Mouse (Mus musculus): ENCODE results near the gene Slc6a20b. TPM values are rescaled to one million over a fixed set of nuclear protein-coding genes. Genes with fewer than 3 reads are reported as not detected.

Gene Slc6a20b
- polyA plus RNA-seq, 1 experiment from 2014 or later, result 0.10 TPM

DNA sequence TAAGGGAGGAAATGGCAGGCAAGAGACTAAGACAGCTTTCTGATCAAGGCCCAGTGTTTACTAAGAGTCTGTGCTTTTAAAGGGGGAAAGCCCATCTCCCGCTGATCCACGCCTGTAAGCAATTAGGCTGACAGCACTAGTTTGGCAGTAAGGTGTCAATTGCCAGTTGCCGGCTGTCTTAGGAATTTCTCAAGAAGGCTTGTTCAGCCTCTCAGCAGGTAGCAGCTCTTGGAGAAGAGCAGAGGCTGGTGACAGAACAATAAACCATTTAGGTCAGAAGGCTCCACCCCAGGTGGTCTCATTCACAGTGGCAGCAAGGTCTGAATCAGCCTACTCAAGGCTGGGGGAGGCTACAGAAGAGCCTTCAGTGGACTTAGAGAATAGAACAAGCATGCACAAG is 77.8 kb downstream of the Slc6a20b start:
- H3K27ac ChIP-seq, result no peak overlapping the region
- H3K9me3 ChIP-seq (replicated peaks), result no peaks in the 10 kb centered on the region
- no peaks in the 10 kb centered on the region for H3K27me3 ChIP-seq (replicated peaks)
- H3K4me3 ChIP-seq, result no peak overlapping the region
- 70% methylated on average over 3 of the region's 3 CpGs for WGBS (ENCODE audit: insufficient replicate concordance)
- 0 out of 2 replicates have a peak, but pooled peaks cover 5% of the 10 kb centered on the region for H3K4me1 ChIP-seq
- H3K4me2 ChIP-seq, result no peak overlapping the region
- H3K9ac ChIP-seq, result no peak overlapping the region
- no peak for ATAC-seq
- peaks cover 88% of the 10 kb centered on the region for H3K36me3 ChIP-seq

Other genes starting within 250 kb of the Slc6a20b start
- 30.4 and 30.9 TPM in 2 replicates for gene Limd1, start 153.9 kb downstream of the Slc6a20b start, polyA plus RNA-seq (2016; fragmentation: Nextera tagmentation; extraction: Ambion mirVana)
- 36.3 and 36.7 TPM in 2 replicates for gene Sacm1l, start 102.8 kb downstream of the Slc6a20b start, polyA plus RNA-seq (2016; fragmentation: Nextera tagmentation; extraction: Ambion mirVana)
- 0.26 and 0.37 TPM in 2 replicates for gene Ccr9, start 45.9 kb upstream of the Slc6a20b start, polyA plus RNA-seq (2016; fragmentation: Nextera tagmentation; extraction: Ambion mirVana)
- 0.69 and 0.75 TPM in 2 replicates for gene Slc6a20a, start 46.3 kb upstream of the Slc6a20b start, polyA plus RNA-seq (2016; fragmentation: Nextera tagmentation; extraction: Ambion mirVana)
- gene Lztfl1, start 85.1 kb upstream of the Slc6a20b start, polyA plus RNA-seq (2016; fragmentation: Nextera tagmentation; extraction: Ambion mirVana), result 22.0 and 25.6 TPM in 2 replicates
- gene Cxcr6, start 173.9 kb upstream of the Slc6a20b start, polyA plus RNA-seq (2016; fragmentation: Nextera tagmentation; extraction: Ambion mirVana), result 0.06 and 0.13 TPM in 2 replicates
- gene Fyco1, start 219.3 kb upstream of the Slc6a20b start, polyA plus RNA-seq (2016; fragmentation: Nextera tagmentation; extraction: Ambion mirVana), result 5.4 and 5.6 TPM in 2 replicates
- gene Xcr1, start 229.5 kb upstream of the Slc6a20b start, polyA plus RNA-seq (2016; fragmentation: Nextera tagmentation; extraction: Ambion mirVana), result not detected in 2 replicates